Mouse (Mus musculus): ENCODE results near the gene Qtrt2. TPM values are rescaled to one million over a fixed set of nuclear protein-coding genes. Genes with fewer than 3 reads are reported as not detected.

The Qtrt2 gene
- total RNA-seq (2021) = 10 to 100 TPM; 11.0 to 11.4 TPM
- long read RNA-seq, experiment 1, partial matches to known transcripts = 0 of 4 reads
- long read RNA-seq, experiment 1, other reads (novel, unspliced or antisense) = 4 of 4 reads
- long read RNA-seq, experiment 2, partial matches to known transcripts = 0 of 5 reads
- long read RNA-seq, experiment 2, other reads (novel, unspliced or antisense) = 4 of 5 reads

DNA sequence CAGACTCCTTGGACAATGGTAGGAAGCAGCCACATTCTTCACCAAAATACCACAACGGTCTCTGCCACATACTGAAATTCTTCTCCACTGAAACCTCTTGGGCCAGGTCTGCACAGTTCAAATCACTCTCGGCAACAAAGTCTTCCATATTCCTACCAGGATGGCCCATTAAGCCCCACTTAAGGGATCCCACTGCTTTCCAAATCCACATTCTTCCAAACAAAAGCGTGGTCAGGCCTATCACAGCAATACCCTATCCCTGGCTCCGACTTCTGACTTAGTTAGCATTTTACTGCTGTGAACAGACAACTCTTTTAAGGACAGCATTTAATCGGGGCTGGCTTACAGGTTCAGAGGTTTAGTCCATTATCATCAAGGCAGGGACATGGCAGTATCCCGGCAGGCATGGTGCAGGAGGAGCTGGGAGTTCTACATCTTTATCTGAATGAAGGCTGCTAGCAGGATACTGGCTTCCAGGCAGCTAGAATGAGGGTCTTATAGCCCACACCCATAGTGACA, at the start of gene Qtrt2:
Gene Qtrt2 (minus strand): TSS at position 469 of the 519 bp plus-strand sequence.
- intact Hi-C loops (cut with DNase I) = no loop called here
- DNase-seq = no peak
- no peak for TF ChIP-seq CTCF (IDR thresholded peaks at IDR 0.05)
- no peak within 1 kb of the TSS for H3K27ac ChIP-seq
- no peak within 1 kb of the TSS for H3K4me3 ChIP-seq

DNA sequence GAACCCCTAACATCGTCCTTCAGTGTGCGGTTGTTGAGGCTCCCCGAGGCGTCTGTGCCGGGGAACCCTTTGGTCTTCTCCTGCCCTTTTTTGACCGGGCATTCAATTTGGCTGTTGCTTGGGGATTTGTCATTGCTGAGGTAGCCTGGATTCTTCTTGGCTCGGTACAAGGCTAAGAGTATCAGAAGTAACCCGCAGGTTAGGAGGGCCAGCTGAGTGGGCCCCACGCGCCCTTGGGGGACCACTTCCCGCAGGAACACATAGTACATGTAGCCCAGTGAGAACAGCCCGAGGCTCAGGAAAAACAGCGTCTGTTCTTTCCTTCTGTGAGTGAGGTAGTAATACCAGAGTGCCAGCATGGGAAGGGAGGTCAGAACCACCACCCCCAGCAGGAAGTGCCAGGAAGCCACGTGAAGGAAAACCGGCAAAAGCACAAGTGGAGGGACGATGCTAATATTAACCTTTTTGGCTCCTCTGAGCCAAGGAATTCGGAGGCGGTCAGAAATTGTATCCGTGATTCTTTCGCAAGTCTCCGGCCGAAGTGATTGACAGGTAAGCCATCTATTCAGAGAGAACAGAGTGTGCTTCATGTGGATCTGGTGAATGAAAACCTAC, 47.1 kb upstream of the Qtrt2 start:
- intact Hi-C loops (cut with DNase I) = no loop called here
- peak; percentile 75 for DNase-seq
- Histone ChIP-seq H3K4me3 (peak overlapping the region; percentile 60), H3K27ac (peak overlapping the region; percentile 83)
- TF ChIP-seq CTCF (IDR thresholded peaks at IDR 0.05) = no peak

DNA sequence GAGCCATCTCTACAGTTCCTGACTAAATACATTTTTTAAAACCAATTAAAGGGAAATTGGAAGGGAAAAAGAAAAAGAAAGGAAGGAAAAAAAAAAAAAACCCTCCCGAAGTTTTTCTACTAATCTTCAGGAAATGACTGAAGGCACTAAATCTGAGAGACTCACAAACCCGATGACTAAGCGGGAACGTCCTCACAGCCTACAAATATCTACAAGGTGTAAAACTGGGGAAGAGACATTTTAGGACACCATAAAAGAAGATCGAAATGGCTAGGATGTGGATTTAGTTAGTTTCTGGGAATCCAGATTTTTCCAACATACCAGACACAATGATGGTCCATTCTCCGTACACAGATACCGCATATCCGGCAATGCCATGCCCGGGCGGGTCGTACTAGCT, 46.5 kb upstream of the Qtrt2 start:
- Histone ChIP-seq H3K27ac (peak overlapping the region; percentile 83), H3K4me3 (peak overlapping the region; percentile 60)
- no peak for DNase-seq
- no peak for TF ChIP-seq CTCF (IDR thresholded peaks at IDR 0.05)
- intact Hi-C loops (cut with DNase I) = no loop called here

- no peak for TF ChIP-seq CTCF (IDR thresholded peaks at IDR 0.05)
- peak overlapping the region; percentile 60 for H3K4me3 ChIP-seq
- DNase-seq = no peak
- no peak overlapping the region for H3K27ac ChIP-seq
- intact Hi-C loops (cut with DNase I) = no loop called here
Observed at GRCm38 (mm10) chr16:43972391-43972790, 45.8 kb upstream of the Qtrt2 start.

DNA sequence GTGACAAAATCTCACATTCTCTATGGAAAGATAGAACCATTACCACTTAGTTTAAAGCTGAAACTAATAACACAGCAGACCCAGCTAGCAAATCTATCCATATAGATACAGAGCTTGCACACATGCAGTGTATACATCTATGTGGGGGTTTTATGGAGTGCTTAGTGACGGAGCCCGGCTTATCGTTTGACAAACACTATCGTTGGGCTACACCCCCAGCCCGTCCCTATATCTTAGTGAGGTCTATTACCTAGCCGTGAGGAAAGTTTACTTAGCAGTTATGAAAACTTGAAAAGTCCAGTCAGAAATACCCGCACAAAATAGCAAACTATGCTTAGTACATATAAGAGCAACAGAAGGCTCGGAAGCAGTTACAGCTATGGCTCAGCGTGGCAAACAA, 45.1 kb upstream of the Qtrt2 start:
- intact Hi-C loops (cut with DNase I) = no loop called here
- no peak for DNase-seq
- Histone ChIP-seq H3K4me3 (peak overlapping the region; percentile 60), H3K27ac (no peak overlapping the region)
- no peak for TF ChIP-seq CTCF (IDR thresholded peaks at IDR 0.05)

DNA sequence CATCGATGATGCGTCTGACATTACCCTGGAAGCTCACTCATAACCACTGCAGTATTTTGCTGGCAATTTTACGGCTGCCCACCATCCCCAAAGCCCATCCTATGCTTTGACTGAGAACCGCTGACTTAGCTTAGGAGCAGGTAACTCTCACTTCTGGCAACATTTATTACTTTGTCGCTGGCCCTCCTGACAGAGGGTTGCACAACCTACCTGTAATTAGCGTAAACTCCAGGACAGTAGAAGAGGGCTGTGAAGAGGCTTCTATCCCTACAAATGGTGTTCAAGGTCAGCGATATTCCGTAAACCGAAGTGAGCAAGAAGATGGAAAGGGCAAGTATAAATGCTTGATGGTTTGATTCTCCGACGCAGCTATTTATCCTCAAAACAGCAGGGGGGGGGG, 44.6 kb upstream of the Qtrt2 start:
- no peak for DNase-seq
- Histone ChIP-seq H3K27ac (no peak overlapping the region), H3K4me3 (no peak overlapping the region)
- intact Hi-C loops (cut with DNase I) = no loop called here
- TF ChIP-seq CTCF (IDR thresholded peaks at IDR 0.05) = no peak

GRCm38 (mm10) chr16:43970426-43970825, 43.8 kb upstream of the Qtrt2 start:
- H3K4me3 ChIP-seq = no peak overlapping the region
- no peak for TF ChIP-seq CTCF (IDR thresholded peaks at IDR 0.05)
- intact Hi-C loops (cut with DNase I) = no loop called here
- H3K27ac ChIP-seq = no peak overlapping the region
- DNase-seq = no peak

DNA sequence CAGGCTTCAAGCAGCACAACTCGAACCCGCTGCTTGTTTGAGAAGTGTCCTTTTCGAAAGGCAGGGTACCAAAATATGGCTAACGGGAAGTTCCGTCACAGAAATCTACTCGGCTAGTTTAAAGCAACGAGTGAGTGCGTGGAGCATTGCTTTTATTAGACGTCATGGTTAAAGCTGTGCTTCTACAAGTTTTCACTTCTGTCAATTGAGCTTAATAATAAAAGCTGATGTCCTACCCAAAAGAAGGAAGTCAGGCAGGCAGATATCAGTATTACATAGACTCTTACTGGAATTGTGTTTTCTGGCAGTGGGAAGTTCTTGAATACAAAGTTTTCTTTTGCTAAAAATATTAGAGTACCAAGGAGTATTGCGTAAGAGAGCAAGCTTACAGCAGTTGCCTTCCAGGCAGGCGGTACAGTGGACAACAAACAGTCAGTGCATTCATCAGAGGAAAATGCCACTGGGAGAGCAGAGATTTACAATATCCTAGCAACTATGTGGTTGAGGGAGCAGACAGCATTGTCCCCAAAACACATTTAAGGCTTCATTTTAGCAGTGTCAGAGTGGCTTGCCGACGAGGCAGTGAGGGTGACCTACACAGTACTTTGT, 39.3 kb upstream of the Qtrt2 start:
- intact Hi-C loops (cut with DNase I) = no loop called here
- no peak for DNase-seq
- no peak for TF ChIP-seq CTCF (IDR thresholded peaks at IDR 0.05)
- no peak overlapping the region for H3K4me3 ChIP-seq
- H3K27ac ChIP-seq = peak overlapping the region; percentile 28

GRCm38 (mm10) chr16:43963780-43964179, 37.2 kb upstream of the Qtrt2 start:
- Histone ChIP-seq H3K4me3 (no peak overlapping the region), H3K27ac (no peak overlapping the region)
- no peak for DNase-seq
- intact Hi-C loops (cut with DNase I) = no loop called here
- TF ChIP-seq CTCF (IDR thresholded peaks at IDR 0.05) = no peak

- H3K4me3 ChIP-seq = no peak overlapping the region
- no peak overlapping the region for H3K27ac ChIP-seq
- intact Hi-C loops (cut with DNase I) = no loop called here
- no peak for DNase-seq
- no peak for TF ChIP-seq CTCF (IDR thresholded peaks at IDR 0.05)
Observed at GRCm38 (mm10) chr16:43963291-43963690, 36.7 kb upstream of the Qtrt2 start.

DNA sequence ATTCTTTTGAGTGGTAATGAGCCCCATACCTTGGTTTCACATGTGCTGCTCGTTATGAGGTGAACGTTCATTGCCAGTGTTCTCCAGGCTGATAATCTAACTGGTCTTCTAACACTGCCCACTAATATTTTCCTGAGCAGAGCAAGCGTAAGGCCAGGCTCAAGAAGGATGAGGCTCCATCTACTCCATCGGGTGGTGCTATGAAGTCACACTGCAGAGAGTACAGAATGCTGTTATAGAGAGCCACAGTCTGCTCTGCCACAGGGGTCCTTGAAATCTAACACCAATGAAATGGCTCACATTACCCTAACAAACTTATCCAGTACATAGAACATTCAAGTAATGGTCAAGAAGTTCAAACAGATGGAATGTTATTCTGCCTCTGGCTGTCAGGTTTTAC, 31.4 kb upstream of the Qtrt2 start:
- intact Hi-C loops (cut with DNase I) = no loop called here
- no peak for TF ChIP-seq CTCF (IDR thresholded peaks at IDR 0.05)

DNA sequence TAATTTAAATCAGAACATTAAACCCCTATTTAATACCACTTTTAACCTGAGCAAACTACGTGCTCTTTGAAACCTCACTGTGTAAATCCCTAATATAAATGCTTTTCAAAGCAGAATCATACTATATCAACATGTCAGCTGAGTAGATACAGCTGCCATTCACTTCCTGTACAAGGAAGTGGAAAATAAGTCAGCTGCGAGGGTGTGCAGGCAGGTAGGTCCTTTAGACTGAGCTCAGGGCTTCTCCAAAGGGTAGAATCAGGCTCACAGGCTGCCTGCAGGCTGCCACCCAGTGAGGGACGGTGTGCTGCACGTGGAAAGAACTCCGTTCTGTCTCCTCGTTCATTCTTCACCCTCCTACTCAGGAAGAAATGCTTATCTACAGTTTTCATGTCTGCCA, 28.3 kb upstream of the Qtrt2 start:
- no peak for DNase-seq
- no peak for TF ChIP-seq CTCF (IDR thresholded peaks at IDR 0.05)
- intact Hi-C loops (cut with DNase I) = no loop called here
- H3K4me3 ChIP-seq = no peak overlapping the region
- H3K27ac ChIP-seq = no peak overlapping the region

More for the DNA sequence above, 31.4 kb upstream of the Qtrt2 start:
- no peak for DNase-seq
- no peak overlapping the region for H3K27ac ChIP-seq
- H3K4me3 ChIP-seq = no peak overlapping the region

- intact Hi-C loops (cut with DNase I) = no loop called here
- H3K4me3 ChIP-seq = no peak overlapping the region
- H3K27ac ChIP-seq = no peak overlapping the region
- TF ChIP-seq CTCF (IDR thresholded peaks at IDR 0.05) = no peak
- peak; percentile 39 for DNase-seq
Observed at GRCm38 (mm10) chr16:43951591-43951990, 25.0 kb upstream of the Qtrt2 start.
